Mouse (Mus musculus) ES-Bruce4 (cell line): ENCODE data around the gene Cyth2.

Source experiments
- CTCF ChIP-seq: IDR thresholded peaks from one replicate; pipeline ENCODE4 v1.8.1; 2011; ENCODE audit warnings: low read depth, low read length
- POLR2A ChIP-seq: IDR thresholded peaks from one replicate; pipeline ENCODE4 v1.8.1; 2011; ENCODE audit warnings: low read length; ENCODE audit not compliant: insufficient read depth

DNA sequence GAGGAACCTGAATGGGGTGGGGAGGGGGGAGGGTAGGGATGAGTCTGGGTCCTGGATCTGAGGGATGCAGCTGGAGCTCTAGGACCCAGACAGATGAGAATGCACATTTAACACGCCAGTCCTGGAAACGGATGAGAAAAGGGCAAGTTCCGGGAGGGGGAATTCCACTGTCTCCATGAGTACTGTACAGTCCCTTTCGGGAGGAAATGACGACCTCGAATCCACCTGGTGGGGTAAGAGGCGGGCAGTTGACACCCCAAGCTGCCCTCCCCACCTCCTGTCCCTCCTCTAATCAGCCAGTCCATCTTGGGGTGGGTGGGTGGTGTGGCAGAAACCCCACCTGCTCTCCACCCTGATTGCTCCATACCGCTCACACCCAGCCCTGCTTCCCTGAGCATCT, 48.4 kb downstream of the Cyth2 start:
- TF ChIP-seq CTCF (no peak), POLR2A (no peak)
